Mouse (Mus musculus) MN1 (cell line): ENCODE measurements at regions not wholly inside any gene's neighbourhood (a gene's known extent, or its start where the extent isn't known, plus 50 kb on each side); places are given as distances from the start of the nearest gene placed in this dataset.
"Not testable (repeated sequence)": the region's sequence is repeated elsewhere in the genome, so short reads cannot be mapped to it uniquely, and the experiment has no call there.

Experiments used
- DNase-seq: peaks from one replicate; pipeline ENCODE4 v3.0.0-alpha.2; 2016; ENCODE audit warnings: low spot score

DNA sequence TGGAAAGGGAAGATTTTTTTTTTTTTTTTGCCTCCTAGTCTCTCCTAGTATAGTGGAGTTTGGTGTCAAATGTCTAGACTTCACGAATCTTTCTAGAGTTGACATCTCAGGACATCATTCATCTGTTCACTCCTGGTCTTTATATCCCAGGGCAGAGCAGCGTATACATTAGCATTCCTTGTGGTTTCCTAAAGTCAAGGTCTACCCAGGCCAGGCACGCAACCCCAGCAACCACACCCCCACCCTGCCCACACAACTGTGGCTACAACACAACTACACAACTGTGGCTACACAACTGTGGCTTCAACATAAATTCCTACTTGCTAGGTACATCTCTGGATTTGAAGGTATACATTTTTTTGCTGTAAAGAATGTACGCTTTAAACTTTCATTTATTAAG is 122.2 kb downstream of the Ppp1r3a start:
- no peak for DNase-seq

DNA sequence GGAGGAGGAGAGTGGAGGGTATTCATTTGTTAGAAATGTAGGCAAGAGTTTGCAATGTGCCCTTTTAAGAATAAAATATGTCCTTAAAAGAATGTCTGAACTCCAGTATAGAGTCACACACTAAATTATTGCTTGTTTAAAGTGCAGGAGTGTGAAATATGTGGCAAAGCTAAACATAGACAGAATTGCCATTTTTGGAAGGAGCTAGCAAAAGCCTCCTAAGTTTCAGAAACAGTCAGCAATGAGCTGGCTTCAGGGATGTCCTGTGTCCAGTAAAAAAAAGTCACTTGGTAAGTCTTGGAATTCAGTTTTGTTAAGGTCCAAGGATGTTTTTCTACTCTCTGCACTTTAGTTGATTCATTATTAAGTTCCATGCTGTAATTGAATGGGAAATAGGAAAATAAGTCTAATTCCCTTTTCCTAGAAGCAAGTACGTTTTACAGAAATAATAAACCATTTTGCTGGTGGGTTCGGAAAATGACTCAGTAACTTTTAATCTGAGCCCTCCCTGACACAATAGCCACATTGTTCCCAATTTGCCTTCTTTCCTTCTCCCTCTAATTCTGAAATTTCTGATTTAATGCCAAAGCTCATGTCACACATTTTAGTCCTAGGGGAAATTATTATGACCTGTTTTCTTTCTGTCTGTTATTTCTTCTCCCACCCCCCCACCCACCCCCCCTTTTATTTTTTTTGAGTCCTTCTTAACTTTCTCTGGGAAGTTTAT is 123.2 kb downstream of the Ppp1r3a start:
- no peak for DNase-seq

DNA sequence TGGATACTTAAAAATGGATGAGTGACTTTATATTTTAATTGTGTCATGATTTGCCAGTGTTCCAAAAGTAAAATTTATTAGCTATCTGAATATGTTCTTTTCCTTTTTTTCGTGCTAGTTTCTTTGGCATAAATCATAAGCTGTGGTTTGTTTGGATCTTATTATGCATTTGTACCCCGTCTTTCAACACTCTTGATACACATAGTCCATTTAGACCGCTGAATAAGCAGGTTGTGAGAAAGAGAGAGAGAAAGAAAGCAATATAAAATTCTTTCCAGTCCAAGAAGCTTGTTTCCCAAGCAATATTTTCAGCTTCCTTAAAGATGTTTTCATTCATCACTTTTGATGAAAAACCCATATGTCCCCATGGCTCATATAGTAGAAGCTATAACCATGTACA is 138.4 kb downstream of the Ppp1r3a start:
- no peak for DNase-seq

DNA sequence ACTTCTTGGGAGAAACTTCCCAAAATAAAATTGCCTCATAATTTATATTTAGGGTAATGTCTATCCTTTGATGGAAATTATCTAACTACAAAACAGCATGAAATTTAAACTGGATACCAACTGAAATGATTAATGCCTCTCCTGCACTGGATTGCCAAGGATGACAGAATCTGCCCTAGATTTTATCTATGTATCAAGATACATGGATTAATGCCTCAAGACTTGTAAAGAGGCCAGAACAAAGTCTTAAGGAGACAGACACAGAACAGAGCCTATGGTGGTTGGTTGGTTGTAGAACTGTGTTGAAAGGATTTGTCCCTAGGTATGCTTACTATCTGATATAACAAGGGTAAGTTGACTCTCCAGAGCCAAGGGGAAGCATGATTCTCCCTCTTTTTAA is 147.0 kb downstream of the Ppp1r3a start:
- DNase-seq = no peak

DNA sequence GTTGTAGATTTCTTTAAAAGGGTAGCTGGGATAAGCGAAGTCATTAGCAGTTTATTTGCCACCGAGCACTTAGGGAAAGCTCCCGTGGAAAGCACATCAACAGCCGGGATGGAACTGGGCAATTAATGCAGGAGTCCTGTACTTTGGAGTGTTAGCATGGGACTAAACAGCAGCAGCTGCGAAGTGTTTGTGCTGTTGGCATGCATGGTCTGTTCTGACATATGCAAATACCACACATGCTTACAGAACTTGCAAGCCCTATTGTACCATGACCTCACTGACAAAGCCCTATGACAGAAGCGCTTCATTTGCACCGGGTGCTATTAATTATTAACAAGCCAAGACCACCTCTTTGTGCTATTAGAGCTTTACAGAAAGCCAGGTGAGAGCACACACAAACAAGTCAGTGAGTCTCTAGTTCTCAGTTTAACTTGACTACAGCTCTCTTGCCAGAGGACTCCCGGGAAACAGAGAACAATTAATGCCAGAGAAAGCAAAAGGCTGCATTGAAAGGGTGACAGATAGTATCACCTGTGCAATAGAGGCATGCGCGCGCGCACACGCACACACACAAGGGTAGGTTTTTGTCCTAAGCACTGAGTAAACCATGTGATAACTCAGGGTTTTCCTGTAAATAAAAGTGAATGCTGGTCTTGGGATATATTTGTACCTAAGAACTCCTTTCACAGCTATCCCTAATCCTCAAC is 154.4 kb downstream of the Ppp1r3a start:
- DNase-seq = no peak

DNA sequence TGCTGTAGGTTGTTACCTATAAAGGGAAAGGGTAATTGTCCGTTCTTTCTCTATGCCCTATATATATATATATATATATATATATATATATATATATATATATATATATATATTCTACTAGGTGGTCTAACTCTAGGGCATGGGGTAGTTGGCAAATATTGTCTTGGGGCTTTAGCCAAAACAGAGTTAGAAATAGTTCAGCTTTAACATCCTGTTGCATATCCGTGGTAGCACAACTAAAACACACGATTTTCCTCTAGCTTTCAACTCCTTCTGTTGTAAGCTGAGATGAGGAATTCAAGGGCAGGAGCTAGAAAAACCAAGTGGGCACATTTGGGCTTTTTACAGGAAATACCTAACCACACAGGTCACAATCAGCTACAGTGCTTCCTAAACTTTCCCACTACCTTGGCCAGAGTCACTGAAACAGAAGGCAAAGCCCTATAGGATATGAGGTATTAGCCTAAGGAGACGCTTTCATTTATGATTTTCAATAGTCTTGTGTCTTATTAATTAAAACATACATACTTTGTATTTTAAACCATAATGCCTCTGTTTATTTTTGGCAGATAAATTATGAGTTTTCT is 158.1 kb downstream of the Ppp1r3a start:
- DNase-seq = no peak

DNA sequence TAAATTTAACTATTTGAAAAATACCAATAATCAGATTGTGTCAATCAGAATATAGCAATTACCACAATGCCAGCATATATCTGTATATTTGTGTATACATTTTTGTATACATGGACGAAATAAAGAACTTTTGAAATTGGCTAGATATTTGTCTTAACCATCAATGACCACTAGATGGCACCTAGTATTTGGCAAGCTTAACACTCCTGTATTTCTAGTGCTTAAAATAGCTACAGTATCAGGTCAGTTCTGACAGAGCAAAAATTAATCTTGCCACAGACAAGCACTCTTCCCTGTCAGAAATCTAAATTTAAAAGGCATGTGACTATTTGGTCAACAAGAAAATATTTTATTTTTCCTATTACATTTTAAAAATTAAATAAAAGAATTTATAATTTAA is 169.2 kb downstream of the Ppp1r3a start:
- DNase-seq = peak; percentile 11

DNA sequence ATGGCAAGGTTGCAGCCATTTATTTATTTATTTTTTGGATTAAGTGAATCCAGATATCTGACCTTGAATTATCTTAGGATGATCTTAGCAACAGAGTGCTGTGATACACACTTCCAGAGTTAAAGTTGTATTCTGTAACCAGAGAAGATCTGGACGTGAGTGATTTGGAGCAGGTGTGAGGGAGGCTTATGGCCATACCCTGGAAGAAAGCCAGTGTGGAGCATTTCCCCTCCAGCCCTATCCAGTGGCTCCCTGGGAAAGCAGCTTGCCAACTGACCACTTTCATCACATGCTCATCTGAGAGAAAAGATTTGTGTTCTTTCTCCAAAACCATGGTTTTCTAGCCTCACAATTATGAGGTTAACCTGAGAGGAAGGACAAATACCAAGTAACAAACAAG is 171.2 kb downstream of the Ppp1r3a start:
- DNase-seq = no peak

DNA sequence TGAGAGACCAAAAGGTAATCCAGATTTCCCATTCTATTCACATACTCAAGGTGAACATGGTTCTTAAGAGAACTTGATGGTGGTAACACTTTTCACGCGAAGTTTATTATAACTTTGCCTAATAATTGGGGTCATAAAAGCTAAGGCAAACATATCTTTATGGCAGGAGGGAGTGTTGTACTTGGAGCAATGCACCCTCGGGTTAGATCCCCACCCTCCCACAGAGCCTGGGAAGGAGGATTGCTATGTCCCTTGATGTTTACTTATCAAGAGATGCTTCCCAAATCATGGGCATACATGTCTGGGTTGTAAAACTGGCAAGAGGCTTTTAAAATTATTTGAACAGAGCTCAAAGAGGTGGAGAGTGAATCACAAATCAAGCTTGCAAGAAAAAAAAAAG is 180.5 kb downstream of the Ppp1r3a start:
- DNase-seq = no peak

DNA sequence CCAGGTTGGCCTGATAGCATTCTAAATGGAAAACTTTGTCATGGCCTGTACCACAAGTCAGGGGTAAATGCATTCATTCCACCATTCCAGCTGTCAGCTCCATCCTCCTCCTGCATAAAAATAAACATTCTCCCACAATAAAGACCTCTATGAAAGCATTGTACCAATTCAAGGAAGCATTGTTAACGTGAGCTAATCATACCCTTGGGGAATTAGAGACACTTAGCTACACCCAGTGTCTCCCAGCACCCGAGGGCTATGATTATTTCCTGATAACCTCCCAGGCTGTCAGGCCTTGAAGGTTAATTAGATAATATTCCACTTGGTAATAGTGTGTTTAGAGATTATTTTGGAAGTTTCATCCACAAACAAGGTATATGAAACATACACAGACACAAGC is 182.1 kb downstream of the Ppp1r3a start:
- no peak for DNase-seq

DNA sequence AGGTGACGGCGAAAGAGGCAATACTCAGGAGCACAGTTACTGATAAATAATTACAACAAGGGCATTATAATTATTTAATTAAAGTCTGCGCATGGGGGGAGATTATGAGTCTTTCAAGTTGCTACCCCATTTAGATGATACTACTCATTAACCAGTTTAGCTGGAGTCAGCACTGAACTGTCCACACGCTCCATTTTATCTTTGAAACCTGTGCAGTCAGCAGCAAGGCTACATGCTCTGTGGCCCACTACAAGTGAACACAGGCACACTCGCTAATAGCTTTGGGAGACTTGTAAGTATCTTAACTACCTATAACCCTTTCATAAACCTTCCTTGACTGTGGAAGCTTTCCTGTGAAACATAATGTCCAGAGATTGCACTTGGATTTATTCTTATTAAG is 214.7 kb downstream of the Ppp1r3a start:
- DNase-seq = no peak

DNA sequence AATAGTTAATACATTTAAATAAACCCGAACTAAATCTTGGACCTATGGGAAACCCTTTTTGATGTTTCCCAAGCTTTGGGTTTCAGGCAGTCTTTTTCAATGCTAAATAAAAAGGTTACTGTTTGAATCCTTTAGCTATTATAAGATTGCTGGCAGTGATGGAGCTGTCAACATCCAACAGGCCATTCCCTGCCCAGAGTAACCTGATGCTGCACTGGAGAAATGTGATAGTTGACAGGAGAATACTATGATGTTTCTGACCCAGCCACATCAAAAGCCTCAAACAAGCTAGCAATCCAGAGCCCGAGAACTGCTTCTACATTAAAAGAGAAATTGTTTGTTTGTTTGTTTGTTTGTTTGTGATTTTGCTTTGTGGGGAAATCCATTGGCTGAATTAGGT is 226.0 kb downstream of the Ppp1r3a start:
- no peak for DNase-seq

DNA sequence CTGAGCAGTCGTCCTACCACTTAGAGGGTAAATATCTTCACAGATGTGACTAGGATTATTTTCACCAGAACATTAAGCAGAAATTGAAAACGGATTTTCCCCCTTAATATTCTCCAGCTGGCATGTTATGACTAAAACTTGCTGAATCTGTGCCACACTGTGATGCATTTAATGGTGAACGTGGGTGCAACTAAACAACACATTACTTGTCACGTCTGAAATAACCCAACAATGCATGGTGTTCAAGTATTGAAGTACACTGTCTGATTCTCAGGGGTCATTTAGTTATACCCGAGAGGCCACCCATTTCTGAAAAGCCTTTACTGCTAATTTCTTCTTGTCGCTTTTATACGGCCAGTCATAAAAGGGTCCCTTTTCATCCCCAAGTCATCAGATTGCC is 226.5 kb downstream of the Ppp1r3a start:
- DNase-seq = no peak

DNA sequence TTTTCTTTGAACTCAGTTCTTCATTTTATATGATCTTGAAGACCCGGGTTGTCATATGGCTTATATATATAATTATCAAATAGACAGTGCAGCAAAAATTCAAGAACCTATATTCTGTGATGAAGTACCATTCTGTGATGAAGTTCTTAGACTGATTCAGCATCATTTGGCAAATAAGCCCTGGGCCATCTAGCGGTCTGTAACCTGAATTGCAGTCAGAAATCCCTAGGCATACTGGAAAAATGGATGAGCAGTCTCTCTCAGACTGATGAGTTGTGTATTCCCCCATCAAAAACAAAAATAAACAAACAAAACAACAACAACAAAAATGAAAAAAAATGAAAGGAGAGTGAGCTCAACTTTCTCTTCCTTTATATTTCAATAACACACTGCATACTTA is 232.3 kb downstream of the Ppp1r3a start:
- DNase-seq = no peak

DNA sequence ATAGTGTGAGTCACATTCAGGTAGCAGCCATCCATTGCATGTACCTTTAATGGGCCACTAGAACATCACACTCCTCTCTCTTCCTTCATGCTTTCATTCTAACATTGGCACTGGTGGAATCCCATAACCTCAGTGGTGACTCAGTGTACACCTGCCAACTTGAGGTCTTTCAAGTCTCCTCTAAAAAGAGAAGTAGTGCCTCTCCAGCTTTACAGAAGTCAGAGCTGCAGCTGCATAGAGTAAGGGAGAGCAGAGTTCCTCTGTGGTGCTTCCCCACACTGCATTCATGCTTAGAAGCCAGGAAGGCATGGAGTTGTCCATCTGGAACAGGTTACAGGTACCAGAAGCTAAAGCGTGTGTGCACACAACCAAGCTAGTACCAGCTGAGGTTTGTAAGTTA is 233.8 kb downstream of the Ppp1r3a start:
- DNase-seq = no peak

DNA sequence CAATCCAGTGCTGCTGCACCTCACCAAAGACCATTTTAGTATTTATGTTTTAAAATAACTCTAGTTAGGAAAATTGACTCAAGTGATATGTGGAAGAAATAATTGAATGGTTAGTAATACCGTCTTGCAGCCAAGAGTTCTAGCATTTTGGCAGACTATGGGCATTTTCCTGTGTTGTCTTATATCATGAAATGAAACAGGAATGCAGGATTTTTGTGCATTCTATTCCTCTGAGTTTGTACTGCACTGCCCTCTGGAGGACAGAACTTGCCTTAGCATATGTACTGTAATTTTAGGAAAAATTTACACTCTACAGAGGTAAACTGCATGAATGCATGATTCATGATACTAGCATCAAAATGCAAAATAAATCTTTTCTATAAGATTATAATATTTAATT is 250.9 kb downstream of the Ppp1r3a start:
- peak; percentile 18 for DNase-seq

DNA sequence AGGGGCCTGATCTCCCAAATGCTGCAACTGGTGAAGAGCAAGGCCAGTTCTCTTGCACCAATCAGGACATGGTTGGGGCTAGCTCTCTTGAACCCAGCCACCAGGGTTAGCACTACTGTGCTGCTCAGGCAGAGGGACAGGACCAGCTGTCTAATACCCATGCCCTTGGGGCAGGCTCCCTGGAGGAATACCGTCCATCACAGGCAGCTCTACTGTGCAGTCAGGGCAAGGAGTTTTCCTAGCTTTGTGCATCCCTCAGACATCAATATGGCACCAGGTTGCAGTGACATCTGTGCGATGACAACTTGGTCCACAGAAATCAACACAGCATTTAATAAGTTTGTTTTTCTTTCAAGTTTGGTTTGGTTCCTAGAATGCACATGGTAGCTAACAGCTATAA is 254.4 kb downstream of the Ppp1r3a start:
- DNase-seq = no peak

DNA sequence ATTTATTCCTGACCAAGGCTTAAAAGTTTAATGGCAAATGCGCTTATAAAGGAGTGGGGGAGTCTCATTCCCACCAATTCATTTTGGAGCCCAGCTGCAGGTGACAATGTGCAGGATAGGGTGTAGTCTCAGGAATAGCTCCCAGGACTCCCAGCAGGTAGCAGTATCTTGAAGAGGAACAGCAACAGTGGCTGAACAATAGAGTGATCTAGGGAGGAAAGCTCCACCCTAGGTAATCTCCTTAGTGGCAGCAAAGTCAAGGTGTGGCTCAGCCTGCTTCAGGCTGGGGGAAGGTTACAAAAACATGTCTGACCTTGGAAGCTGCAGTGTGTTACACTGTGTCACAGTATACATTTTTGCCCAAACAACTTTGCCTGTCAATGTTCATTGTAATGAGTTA is 255.2 kb downstream of the Ppp1r3a start:
- not testable (repeated sequence) for DNase-seq

DNA sequence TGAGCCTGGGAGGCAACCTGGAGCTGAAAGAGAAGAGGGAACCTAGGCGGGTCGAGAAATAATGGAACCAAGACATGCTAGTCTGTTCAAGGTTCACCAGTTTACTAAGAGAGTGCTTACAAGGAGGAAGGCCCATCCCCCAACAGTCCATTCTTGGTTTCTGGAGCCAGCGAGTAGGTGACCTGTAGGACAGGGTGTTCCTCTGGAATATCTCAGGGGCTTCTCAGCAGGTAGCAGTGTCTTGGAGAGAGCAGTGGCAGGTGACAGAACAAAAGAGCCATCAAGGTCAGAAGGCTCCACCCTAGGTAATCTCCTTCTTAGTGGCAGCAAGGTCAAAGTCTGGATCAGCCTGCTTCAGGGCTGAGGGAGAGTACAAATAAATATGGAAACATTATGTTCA is 268.4 kb downstream of the Ppp1r3a start:
- not testable (repeated sequence) for DNase-seq

DNA sequence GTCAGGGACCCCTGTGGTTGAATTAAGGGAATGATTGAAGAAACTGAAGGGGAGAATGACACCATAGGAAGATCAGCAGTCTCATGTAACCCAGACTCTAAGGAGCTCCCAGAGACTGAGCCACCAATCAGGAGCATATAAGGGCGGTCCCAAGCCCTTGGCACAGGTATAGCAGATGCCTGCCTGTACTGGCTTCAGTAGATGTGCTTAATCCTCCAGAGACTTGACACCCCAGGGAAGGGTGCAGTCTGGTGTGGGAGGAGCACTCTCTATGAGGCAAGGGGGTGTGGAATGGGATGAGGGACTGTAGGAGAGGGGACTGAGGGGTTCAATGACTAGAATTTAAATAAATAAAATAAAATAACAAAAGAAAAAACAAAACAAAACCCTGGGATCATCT is 298.7 kb downstream of the Ppp1r3a start:
- DNase-seq = no peak

DNA sequence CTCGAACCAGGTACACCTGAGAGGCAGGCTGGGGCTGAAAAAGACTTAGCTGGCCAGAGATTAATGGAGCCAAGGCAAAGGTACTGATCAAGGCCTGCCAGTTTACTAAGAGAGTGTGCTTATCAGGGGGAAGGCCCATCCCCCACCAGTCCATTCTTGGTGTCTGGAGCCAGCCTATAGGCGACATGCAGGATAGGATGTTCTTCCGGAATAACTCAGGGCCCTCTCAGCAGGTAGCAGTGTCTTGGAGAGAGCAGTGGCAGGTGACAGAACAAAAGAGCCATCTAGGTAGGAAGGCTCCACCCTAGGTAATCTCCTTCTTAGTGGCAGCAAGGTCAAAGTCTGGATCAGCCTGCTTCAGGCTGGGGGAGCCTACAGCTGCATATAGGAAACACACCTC is 301.8 kb downstream of the Ppp1r3a start:
- DNase-seq = not testable (repeated sequence)

DNA sequence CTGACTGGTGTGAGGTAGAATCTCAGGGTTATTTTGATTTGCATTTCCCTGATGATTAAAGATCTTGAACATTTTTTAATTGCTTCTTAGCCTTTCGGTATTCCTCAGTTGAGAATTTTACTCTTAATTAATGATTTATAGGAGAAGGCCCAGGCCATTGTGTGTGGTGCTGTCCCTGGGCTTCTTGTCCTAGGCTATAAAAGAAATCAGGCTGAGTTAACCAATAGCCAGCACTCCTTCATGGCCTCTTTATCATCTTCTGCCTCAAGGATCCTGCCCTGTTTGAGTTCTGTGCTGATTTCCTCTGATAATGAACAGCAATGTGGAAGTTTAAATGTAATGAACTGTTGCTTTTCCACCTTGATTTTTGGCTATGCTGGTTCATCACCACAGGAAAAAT is 323.3 kb downstream of the Ppp1r3a start:
- DNase-seq = no peak

DNA sequence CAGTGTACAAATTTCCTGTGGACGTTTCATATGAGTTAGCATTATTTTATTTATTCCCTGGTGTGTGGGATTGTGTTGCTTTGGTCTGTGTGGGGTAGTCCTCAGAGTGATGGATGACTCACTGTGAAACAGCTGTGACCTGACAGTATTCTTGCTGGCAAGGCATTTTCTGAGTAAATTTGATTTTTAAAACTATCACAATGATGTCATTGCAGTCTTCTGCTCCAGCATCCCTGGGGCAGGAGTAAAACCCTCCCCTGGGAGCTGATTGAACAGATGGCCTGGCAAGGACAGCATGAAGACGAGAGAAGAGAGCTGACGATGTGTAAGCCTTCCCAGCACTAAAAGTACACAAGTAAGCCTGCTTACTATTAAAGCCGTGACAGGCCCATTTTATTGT is 345.3 kb downstream of the Ppp1r3a start:
- DNase-seq = no peak

DNA sequence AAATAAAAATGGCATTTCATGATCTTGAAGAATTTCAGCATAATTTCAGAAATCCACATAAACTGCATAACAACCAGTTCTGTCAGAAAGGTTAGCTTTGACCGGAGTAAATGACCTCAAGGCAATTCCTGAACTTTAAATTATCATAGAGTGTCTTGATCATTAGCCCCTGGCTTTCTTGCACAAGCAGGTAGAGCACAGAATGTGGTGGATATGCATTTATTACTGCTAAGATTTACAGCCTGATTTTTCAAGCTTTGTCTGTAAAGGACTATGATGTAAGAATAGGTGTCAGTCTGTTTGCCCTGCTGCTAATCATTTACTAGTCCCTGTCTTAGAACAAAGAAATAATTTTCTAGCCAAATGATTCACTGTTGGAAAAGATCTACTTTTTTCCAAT is 347.3 kb downstream of the Ppp1r3a start:
- DNase-seq = no peak
